Mouse (Mus musculus) forebrain, embryonic 10.5 days (tissue): ENCODE results near the gene Rif1. TPM values are rescaled to one million over a fixed set of nuclear protein-coding genes. Genes with fewer than 3 reads are reported as not detected.

Experiments used
- DNase-seq: peaks from one replicate; pipeline ENCODE4 v3.0.0-alpha.2; 2017; ENCODE audit warnings: low spot score; ENCODE audit errors: extremely low spot score
- H3K27ac ChIP-seq: fragments of 300-500 bp; sonication (generic); 2 replicates; pipeline ENCODE4 v1.5.1; 2016; ENCODE audit warnings: mild to moderate bottlenecking
- H3K27me3 ChIP-seq: fragments of 300-500 bp; sonication (generic); 2 replicates; pipeline ENCODE4 v1.6.1; 2016; ENCODE audit warnings: mild to moderate bottlenecking; ENCODE audit not compliant: poor library complexity, severe bottlenecking
- H3K36me3 ChIP-seq: fragments of 300-500 bp; sonication (generic); replicated peaks from 2 replicates; pipeline ENCODE4 v1.6.1; 2016; ENCODE audit warnings: mild to moderate bottlenecking, moderate library complexity
- H3K4me1 ChIP-seq: fragments of 300-500 bp; sonication (generic); 2 replicates; pipeline ENCODE4 v1.6.1; 2016
- H3K4me3 ChIP-seq: fragments of 300-500 bp; sonication (generic); 2 replicates; pipeline ENCODE4 v1.5.1; 2016; ENCODE audit warnings: mild to moderate bottlenecking, moderate library complexity
- H3K9me3 ChIP-seq: fragments of 300-500 bp; sonication (generic); 2 replicates; pipeline ENCODE4 v1.6.1; 2016; ENCODE audit warnings: mild to moderate bottlenecking, moderate library complexity
- WGBS: fragments of 180-500 bp; shearing (Covaris S2); methylation state at CpG from one replicate; pipeline ENCODE4 v1.1.7; 2016; 5-methylcytosine and 5-hydroxymethylcytosine counted together
- polyA plus RNA-seq: library from polyadenylated mRNA; unstranded; fragments of >200 nt; fragmentation: Nextera tagmentation; extraction: Ambion mirVana; gene quantifications from 2 replicates; pipeline ENCODE4 v1.2.1, GENCODE M21; 2016

Gene Rif1
- polyA plus RNA-seq, 1 experiment from 2014 or later: 37.4 TPM

GRCm38 (mm10) chr2:52043485-52043884 is 29.1 kb upstream of the Rif1 start:
- H3K36me3 ChIP-seq: peaks cover 34% of the 10 kb centered on the region
- H3K27me3 ChIP-seq: peaks cover 3% of the 10 kb centered on the region
- 90% methylated on average over 11 of the region's 11 CpGs for WGBS
- peaks cover 11% of the 10 kb centered on the region for H3K4me1 ChIP-seq
- no peak for DNase-seq
- H3K4me3 ChIP-seq: no peak overlapping the region
- H3K27ac ChIP-seq: no peak overlapping the region
- H3K9me3 ChIP-seq: no peaks in the 10 kb centered on the region

GRCm38 (mm10) chr2:52046032-52046431 is 26.6 kb upstream of the Rif1 start:
- Histone ChIP-seq H3K36me3 (peaks cover 52% of the 10 kb centered on the region), H3K27me3 (no peaks in the 10 kb centered on the region)
- WGBS: 86% methylated on average over 5 of the region's 5 CpGs

GRCm38 (mm10) chr2:52050823-52051222 is 21.8 kb upstream of the Rif1 start:
- Histone ChIP-seq H3K4me3 (no peak overlapping the region), H3K27me3 (no peaks in the 10 kb centered on the region), H3K36me3 (peaks cover 67% of the 10 kb centered on the region), H3K27ac (no peak overlapping the region), H3K4me1 (peaks cover 6% of the 10 kb centered on the region; the same call in 1 of the 2 replicates), H3K9me3 (no peaks in the 10 kb centered on the region)
- DNase-seq: no peak
- 94% methylated on average over 11 of the region's 11 CpGs for WGBS

More at GRCm38 (mm10) chr2:52046032-52046431, 26.6 kb upstream of the Rif1 start:
- H3K27ac ChIP-seq: no peak overlapping the region
- no peaks in the 10 kb centered on the region for H3K4me1 ChIP-seq
- H3K9me3 ChIP-seq: no peaks in the 10 kb centered on the region
- H3K4me3 ChIP-seq: no peak overlapping the region
- no peak for DNase-seq

DNA sequence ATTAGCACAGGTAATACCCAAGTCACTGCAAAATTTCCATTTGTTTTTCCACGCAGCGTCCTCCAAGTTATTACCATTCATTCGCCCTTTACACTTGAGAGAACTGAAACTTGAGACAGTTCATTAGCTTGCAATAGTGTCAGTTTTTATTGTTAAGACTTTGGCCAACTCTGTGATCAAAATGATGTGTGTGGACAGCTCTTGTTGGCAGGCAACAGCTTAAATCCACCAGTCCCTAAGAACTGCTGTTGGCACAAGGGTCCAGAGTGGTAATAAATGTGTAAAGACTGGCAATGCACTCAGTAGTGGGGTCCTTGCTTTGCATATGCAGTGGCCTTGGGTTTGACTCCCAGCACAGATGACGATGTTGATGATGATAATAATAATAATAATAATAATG is 20.3 kb upstream of the Rif1 start:
- H3K36me3 ChIP-seq: peaks cover 55% of the 10 kb centered on the region
- H3K27me3 ChIP-seq: no peaks in the 10 kb centered on the region
- no peak overlapping the region for H3K27ac ChIP-seq
- peaks cover 6% of the 10 kb centered on the region; the same call in 1 of the 2 replicates for H3K4me1 ChIP-seq
- no peaks in the 10 kb centered on the region for H3K9me3 ChIP-seq
- no peak for DNase-seq
- WGBS: 77% methylated on average over 4 of the region's 4 CpGs
- no peak overlapping the region for H3K4me3 ChIP-seq

DNA sequence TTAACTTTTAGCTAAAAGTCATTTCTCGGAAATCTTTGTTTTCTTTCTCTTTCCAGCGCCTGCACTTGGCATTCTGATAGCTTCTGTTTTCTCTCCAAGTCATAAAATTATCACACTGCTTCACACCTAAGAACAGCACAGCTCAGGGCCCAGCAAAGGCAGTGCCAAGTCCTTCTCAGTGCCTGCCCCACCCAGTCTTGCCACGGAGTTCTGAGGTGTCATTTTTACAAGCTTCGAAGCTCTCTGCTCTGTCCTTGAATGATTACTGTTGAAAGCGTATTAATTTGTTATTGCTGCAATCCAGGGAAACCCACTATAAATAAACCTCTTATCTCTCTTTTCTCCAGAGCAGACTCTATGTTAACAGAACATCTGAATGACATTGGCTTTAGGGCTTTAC is 19.1 kb upstream of the Rif1 start:
- peaks cover 44% of the 10 kb centered on the region for H3K36me3 ChIP-seq
- H3K4me3 ChIP-seq: no peak overlapping the region
- 68% methylated on average over 5 of the region's 5 CpGs for WGBS
- no peaks in the 10 kb centered on the region for H3K27me3 ChIP-seq
- H3K4me1 ChIP-seq: peaks cover 6% of the 10 kb centered on the region; the same call in 1 of the 2 replicates
- H3K27ac ChIP-seq: no peak overlapping the region
- DNase-seq: no peak
- no peaks in the 10 kb centered on the region for H3K9me3 ChIP-seq

GRCm38 (mm10) chr2:52055616-52056015 is 17.0 kb upstream of the Rif1 start:
- WGBS: 72% methylated on average over 4 of the region's 4 CpGs
- peaks cover 6% of the 10 kb centered on the region; the same call in 1 of the 2 replicates for H3K4me1 ChIP-seq
- no peak for DNase-seq

GRCm38 (mm10) chr2:52057099-52057498 is 15.5 kb upstream of the Rif1 start:
- no peak overlapping the region for H3K4me3 ChIP-seq
- no peaks in the 10 kb centered on the region for H3K9me3 ChIP-seq
- peaks cover 18% of the 10 kb centered on the region for H3K36me3 ChIP-seq
- DNase-seq: no peak
- no peak overlapping the region for H3K27ac ChIP-seq
- WGBS: 81% methylated on average over 1 of the region's 1 CpGs
- peaks cover 6% of the 10 kb centered on the region for H3K4me1 ChIP-seq
- no peaks in the 10 kb centered on the region for H3K27me3 ChIP-seq

More at GRCm38 (mm10) chr2:52055616-52056015, 17.0 kb upstream of the Rif1 start:
- no peaks in the 10 kb centered on the region for H3K9me3 ChIP-seq
- H3K27ac ChIP-seq: no peak overlapping the region
- peaks cover 29% of the 10 kb centered on the region for H3K36me3 ChIP-seq
- no peaks in the 10 kb centered on the region for H3K27me3 ChIP-seq
- H3K4me3 ChIP-seq: no peak overlapping the region

GRCm38 (mm10) chr2:52057681-52058080 is 15.0 kb upstream of the Rif1 start:
- peaks cover 3% of the 10 kb centered on the region for H3K4me1 ChIP-seq
- DNase-seq: no peak
- no peaks in the 10 kb centered on the region for H3K9me3 ChIP-seq
- no peak overlapping the region for H3K4me3 ChIP-seq
- no peak overlapping the region for H3K27ac ChIP-seq
- no peaks in the 10 kb centered on the region for H3K27me3 ChIP-seq
- peaks cover 14% of the 10 kb centered on the region for H3K36me3 ChIP-seq

- H3K4me3 ChIP-seq: no peak overlapping the region
- WGBS: 86% methylated on average over 1 of the region's 1 CpGs
- DNase-seq: no peak
Measured at GRCm38 (mm10) chr2:52068641-52069040, 4.0 kb upstream of the Rif1 start.

GRCm38 (mm10) chr2:52070816-52071215 is 1.8 kb upstream of the Rif1 start:
- Histone ChIP-seq H3K27ac (no peak overlapping the region), H3K36me3 (peaks cover 18% of the 10 kb centered on the region), H3K4me1 (peaks cover 26% of the 10 kb centered on the region), H3K4me3 (no peak overlapping the region), H3K9me3 (no peaks in the 10 kb centered on the region), H3K27me3 (no peaks in the 10 kb centered on the region)
- no peak for DNase-seq
- WGBS: 85% methylated on average over 5 of the region's 5 CpGs

More at GRCm38 (mm10) chr2:52068641-52069040, 4.0 kb upstream of the Rif1 start:
- H3K4me1 ChIP-seq: peaks cover 14% of the 10 kb centered on the region
- no peaks in the 10 kb centered on the region for H3K9me3 ChIP-seq
- H3K27me3 ChIP-seq: no peaks in the 10 kb centered on the region
- no peak overlapping the region for H3K27ac ChIP-seq
- no peaks in the 10 kb centered on the region for H3K36me3 ChIP-seq

GRCm38 (mm10) chr2:52071241-52071991 is 1.2 kb upstream of the Rif1 start:
- 23% methylated on average over 13 of the region's 13 CpGs for WGBS
- Histone ChIP-seq H3K9me3 (no peaks in the 10 kb centered on the region), H3K27ac (peak overlapping the region; percentile 98), H3K36me3 (peaks cover 24% of the 10 kb centered on the region), H3K4me1 (peaks cover 26% of the 10 kb centered on the region), H3K27me3 (no peaks in the 10 kb centered on the region), H3K4me3 (peak overlapping the region; percentile 98)
- no peak for DNase-seq

DNA sequence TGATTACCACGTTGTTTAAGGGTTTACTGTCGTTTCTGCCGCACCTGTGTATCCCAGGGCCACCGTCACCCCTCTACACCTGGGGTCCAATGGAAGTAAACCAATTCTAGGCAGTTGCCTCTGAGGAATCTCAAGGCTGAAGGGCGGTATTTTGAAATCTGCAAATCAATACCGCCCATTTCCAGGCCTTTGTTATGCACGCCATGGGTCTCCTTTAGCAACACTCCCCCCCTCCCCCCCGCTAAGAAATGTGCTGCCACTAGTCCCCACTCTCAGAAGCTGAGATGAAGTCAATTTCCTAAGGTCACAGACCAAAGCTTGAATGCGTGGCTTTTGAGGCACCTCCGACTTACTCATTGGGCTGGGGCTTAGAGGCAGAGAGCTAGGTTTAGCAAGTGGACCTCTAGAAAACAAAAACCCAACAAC is 554 bp upstream of the Rif1 start:
- under 1% methylated on average over 10 of the region's 10 CpGs for WGBS
- peak; percentile 66 for DNase-seq
- Histone ChIP-seq H3K36me3 (peaks cover 31% of the 10 kb centered on the region), H3K9me3 (no peaks in the 10 kb centered on the region), H3K27ac (peak overlapping the region; percentile 98), H3K4me3 (peak overlapping the region; percentile 98), H3K4me1 (peaks cover 26% of the 10 kb centered on the region), H3K27me3 (no peaks in the 10 kb centered on the region)

DNA sequence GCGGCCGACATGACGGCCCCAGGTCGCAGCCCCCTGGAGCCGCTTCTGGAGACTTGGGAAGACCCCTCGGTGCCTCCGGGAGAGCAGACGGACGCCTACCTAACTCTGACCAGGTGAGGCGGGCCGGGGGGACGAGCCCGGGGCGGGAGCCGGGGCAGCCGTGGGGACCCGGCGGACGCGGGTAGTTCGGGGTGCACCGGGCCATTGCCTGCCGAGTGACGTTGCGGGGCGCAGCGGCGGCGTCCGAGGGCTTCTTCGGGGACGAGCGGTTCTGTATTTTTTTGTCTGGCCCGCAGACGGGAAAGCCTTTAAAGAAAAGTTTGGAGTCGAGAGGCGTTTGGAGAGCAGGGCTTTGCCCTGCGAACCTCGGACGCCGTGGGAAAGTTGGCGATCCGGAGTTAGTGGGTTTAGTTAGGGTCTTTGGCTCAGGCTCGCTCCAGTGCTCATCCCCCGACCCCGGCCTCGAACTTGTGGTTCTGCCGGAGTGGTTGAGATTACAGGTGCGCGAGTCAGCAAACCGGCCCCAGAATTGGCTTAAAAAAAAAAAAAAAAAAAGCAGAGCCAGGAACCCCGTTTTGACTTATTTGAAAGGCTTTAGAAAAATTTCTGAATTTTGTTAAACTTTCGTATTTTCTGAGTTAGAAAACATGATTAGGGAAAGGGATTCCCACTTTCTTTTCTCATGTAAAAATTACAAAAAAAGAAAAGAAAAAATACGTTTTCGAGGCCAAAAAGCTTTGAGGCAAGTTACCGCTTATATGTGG is 691 bp downstream of the Rif1 start:
- H3K9me3 ChIP-seq: no peaks in the 10 kb centered on the region
- H3K4me3 ChIP-seq: peak overlapping the region; percentile 98
- H3K27ac ChIP-seq: peak overlapping the region; percentile 98
- under 1% methylated on average over 56 of the region's 56 CpGs for WGBS
- H3K27me3 ChIP-seq: no peaks in the 10 kb centered on the region
- peaks cover 26% of the 10 kb centered on the region for H3K4me1 ChIP-seq
- no peak for DNase-seq
- H3K36me3 ChIP-seq: peaks cover 43% of the 10 kb centered on the region
